Mouse (Mus musculus) adrenal gland, adult 10 weeks (tissue): ENCODE results near the gene Il19. TPM values are rescaled to one million over a fixed set of nuclear protein-coding genes. Genes with fewer than 3 reads are reported as not detected.

Experiments used
- polyA plus RNA-seq: library from polyadenylated mRNA; stranded (reverse); fragments of 350-450 nt; fragmentation: Illumina TruSeq; extraction: RNeasy Lipid Tissue Mini Kit (QIAGEN cat#74804); gene quantifications from one replicate; pipeline ENCODE4 v1.2.3, GENCODE M21; 2014; ENCODE audit warnings: low read depth, low replicate concordance

Gene Il19
- polyA plus RNA-seq, result not detected

GRCm38 (mm10) chr1:130940065-130940687, at the start of gene Il19:
Il19 (minus strand) TSS chr1:130940115.

GRCm38 (mm10) chr1:130911401-130912010, 28.4 kb downstream of the Il19 start, which contains the start of gene Il20:
Il20 (minus strand) TSS chr1:130911451.

GRCm38 (mm10) chr1:130887354-130887753, 52.6 kb downstream of the Il19 start, which contains the start of gene Il24:
Il24 (minus strand) TSS chr1:130887454.

Other genes starting within 250 kb of the Il19 start
- not detected for gene Gm29427, start 224.3 kb downstream of the Il19 start, polyA plus RNA-seq
- 18.8 TPM for gene Yod1, start 222.8 kb downstream of the Il19 start, polyA plus RNA-seq
- 24.7 TPM for gene Pfkfb2, start 210.9 kb downstream of the Il19 start, polyA plus RNA-seq
- gene AA986860, start 208.1 kb downstream of the Il19 start, polyA plus RNA-seq, result 2.0 TPM
- not detected for gene Fcamr, start 139.2 kb downstream of the Il19 start, polyA plus RNA-seq
- 0.35 TPM for gene Pigr, start 113.4 kb downstream of the Il19 start, polyA plus RNA-seq
- gene Fcmr, start 74.4 kb downstream of the Il19 start, polyA plus RNA-seq, result not detected
- not detected for gene Il24, start 52.7 kb downstream of the Il19 start, polyA plus RNA-seq
- gene Il20, start 28.7 kb downstream of the Il19 start, polyA plus RNA-seq, result not detected
- not detected for gene Il10, start 79.7 kb upstream of the Il19 start, polyA plus RNA-seq
- gene Mapkapk2, start 157.7 kb upstream of the Il19 start, polyA plus RNA-seq, result 74.1 TPM
- gene Dyrk3, start 198.2 kb upstream of the Il19 start, polyA plus RNA-seq, result 3.5 TPM
- gene Eif2d, start 213.1 kb upstream of the Il19 start, polyA plus RNA-seq, result 31.7 TPM